Comparison of ENCODE assay signal across 8 mouse cellular contexts in the genomic region with DNA sequence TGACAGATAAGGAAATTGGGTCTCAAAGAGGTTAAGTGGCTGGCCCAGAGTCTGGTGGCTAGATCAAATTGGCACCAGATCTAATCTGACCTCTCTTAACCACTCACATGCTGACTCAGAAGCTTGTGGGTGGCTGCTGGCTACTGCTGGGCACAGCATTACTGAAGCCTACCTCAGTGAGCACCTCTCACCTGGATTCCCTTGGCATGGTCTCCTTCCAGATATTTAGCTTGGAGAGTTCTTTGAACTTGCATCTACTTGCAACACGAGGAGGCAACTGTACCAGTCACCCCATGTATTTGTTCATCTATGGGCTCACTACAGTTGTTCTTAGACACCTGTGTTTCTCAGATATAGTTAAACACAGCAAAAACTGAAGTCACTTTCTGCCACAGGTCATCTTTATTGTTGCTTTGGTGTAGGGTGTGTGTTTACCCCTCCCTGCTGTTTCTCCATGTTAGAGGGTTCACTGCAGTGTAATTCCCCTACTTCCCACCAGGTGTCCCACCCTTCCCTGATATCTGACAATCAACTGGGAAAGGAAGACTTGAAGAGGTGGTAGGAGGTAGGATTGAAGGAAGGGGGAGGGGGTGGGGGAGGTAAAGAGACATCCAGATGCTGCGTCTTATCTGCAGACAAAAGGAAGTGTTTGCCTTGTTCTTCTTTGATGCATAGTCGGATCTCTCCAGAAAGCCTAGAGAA.
DNase-seq lines count a peak whose midpoint lies in the region; ATAC-seq lines count a peak whose summit lies in the region.

No protein-coding gene starts in this region.

- ATAC-seq in erythroblast, adult 5-6 weeks (replicated peaks; ENCODE audit: low FRiP score, poor library complexity, severe bottlenecking), result peak; percentile 58; the same call in 1 of the 2 replicates
- ATAC-seq in hindbrain, embryonic 14.5 days (ENCODE audit: low FRiP score), result peak; percentile 34; the same call in 1 of the 2 replicates
- ATAC-seq in megakaryocyte-erythroid progenitor cell, adult 5-6 weeks (replicated peaks; ENCODE audit: low FRiP score, low TSS enrichment, poor library complexity, severe bottlenecking), result peak; percentile 83
- peak; percentile 30; the same call in 1 of the 2 replicates for ATAC-seq in stomach, embryonic 14.5 days (ENCODE audit: insufficient number of reproducible peaks, insufficient read depth, low FRiP score, low read depth)

- no peak overlapping the region for H3K27ac ChIP-seq in hindbrain, embryonic 14.5 days
- H3K27ac ChIP-seq in stomach, embryonic 14.5 days (ENCODE audit: low read length), result no peak overlapping the region

- H3K9me3 ChIP-seq in hindbrain, embryonic 14.5 days (ENCODE audit: control insufficient read depth, low read length), result no peaks in the 10 kb centered on the region
- no peaks in the 10 kb centered on the region for H3K9me3 ChIP-seq in stomach, embryonic 14.5 days (ENCODE audit: control insufficient read depth, low read depth, low read length)

- H3K4me3 ChIP-seq in hindbrain, embryonic 14.5 days (replicated peaks; ENCODE audit: low read length), result no peak overlapping the region
- no peak overlapping the region for H3K4me3 ChIP-seq in stomach, embryonic 14.5 days (ENCODE audit: low read depth, low read length)

- H3K27me3 ChIP-seq in hindbrain, embryonic 14.5 days (ENCODE audit: control insufficient read depth, insufficient read depth, low read length), result no peaks in the 10 kb centered on the region
- H3K27me3 ChIP-seq in stomach, embryonic 14.5 days (ENCODE audit: control insufficient read depth, insufficient read depth, low read length), result no peaks in the 10 kb centered on the region

- no peak overlapping the region for H3K4me2 ChIP-seq in hindbrain, embryonic 14.5 days (replicated peaks)
- H3K4me2 ChIP-seq in stomach, embryonic 14.5 days (replicated peaks; ENCODE audit: low read depth, low read length), result no peak overlapping the region

- no peaks in the 10 kb centered on the region for H3K36me3 ChIP-seq in hindbrain, embryonic 14.5 days (replicated peaks; ENCODE audit: control insufficient read depth, insufficient read depth)
- no peaks in the 10 kb centered on the region for H3K36me3 ChIP-seq in stomach, embryonic 14.5 days (ENCODE audit: control insufficient read depth, insufficient read depth, low read length)

- no peak overlapping the region for H3K9ac ChIP-seq in hindbrain, embryonic 14.5 days
- H3K9ac ChIP-seq in stomach, embryonic 14.5 days (replicated peaks; ENCODE audit: low read depth, low read length), result no peak overlapping the region

- H3K4me1 ChIP-seq in hindbrain, embryonic 14.5 days (replicated peaks; ENCODE audit: control insufficient read depth, insufficient read depth, low read length), result no peaks in the 10 kb centered on the region
- no peaks in the 10 kb centered on the region for H3K4me1 ChIP-seq in stomach, embryonic 14.5 days (ENCODE audit: control insufficient read depth, insufficient read depth, low read length)

- WGBS in hindbrain, embryonic 14.5 days, result 30% methylated on average over 3 of the region's 3 CpGs
- 25% methylated on average over 3 of the region's 3 CpGs for WGBS in stomach, embryonic 14.5 days

- peak; percentile 10 for DNase-seq in gastrocnemius, adult 18-20 months (ENCODE audit: low spot score)
- DNase-seq in gastrocnemius, adult 8-10 months (ENCODE audit: low spot score in 2 of 2), result no peak
- DNase-seq in adrenal gland, postnatal 4 days (ENCODE audit: low spot score in 2 of 2), result peak; percentile 4 to 25
- DNase-seq in hindbrain, embryonic 14.5 days (ENCODE audit: low spot score), result peak; percentile 75
- DNase-seq in layer of hippocampus, postnatal 36 days, result peak; percentile 30 to 62

Comparison
In these comparisons a context has a peak if more than half of its experiments do, and no peak if none do; other contexts are left out.
1. DNase-seq: peak in gastrocnemius, adult 18-20 months (single experiment), adrenal gland, postnatal 4 days (2 of 2), hindbrain, embryonic 14.5 days (single experiment) and layer of hippocampus, postnatal 36 days (2 of 2); none in gastrocnemius, adult 8-10 months (0 of 2).
2. ATAC-seq: peak in every context shown above with its lines; median percentile 83 in megakaryocyte-erythroid progenitor cell, adult 5-6 weeks; 58 in erythroblast, adult 5-6 weeks; 34 in hindbrain, embryonic 14.5 days; 30 in stomach, embryonic 14.5 days.